Mouse (Mus musculus): ENCODE measurements around the gene Taf4. TPM values are rescaled to one million over a fixed set of nuclear protein-coding genes. Genes with fewer than 3 reads are reported as not detected.
A peak's percentile ranks its signal among the peaks of the same experiment; 100 is the strongest.

Taf4 gene
- total RNA-seq, 2 experiments from 2014 or later, result 22.1 to 28.4 TPM

- no peak for ATAC-seq (replicated peaks; ENCODE audit: low FRiP score, low TSS enrichment, poor library complexity, severe bottlenecking)
Measured at GRCm38 (mm10) chr2:179985695-179986094, 9.2 kb upstream of the Taf4 start.

GRCm38 (mm10) chr2:179984830-179985229, 8.4 kb upstream of the Taf4 start:
- ATAC-seq (replicated peaks; ENCODE audit: low FRiP score, low TSS enrichment, poor library complexity, severe bottlenecking), result no peak

- ATAC-seq (replicated peaks; ENCODE audit: low FRiP score, low TSS enrichment, poor library complexity, severe bottlenecking), result no peak
Measured at GRCm38 (mm10) chr2:179982715-179983114, 6.3 kb upstream of the Taf4 start.

DNA sequence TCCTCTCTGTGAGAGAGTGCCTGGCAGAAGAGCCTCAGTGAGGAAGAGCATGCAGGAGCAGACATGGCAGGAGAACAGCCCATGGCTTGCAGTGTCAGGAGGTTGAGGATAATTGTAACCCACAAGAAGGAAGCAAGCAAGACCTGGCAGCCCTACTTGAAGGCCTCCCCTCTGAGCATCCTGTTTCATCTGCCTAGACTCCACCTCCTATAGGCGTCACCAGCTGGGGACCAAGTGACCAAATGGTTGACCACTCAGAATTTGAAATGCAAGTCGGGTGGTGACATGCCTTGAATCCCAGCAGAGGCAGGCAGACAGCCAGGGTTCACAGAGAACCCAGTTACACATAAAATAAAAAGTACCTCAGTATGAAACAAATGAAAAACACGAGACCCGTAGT, 4.2 kb upstream of the Taf4 start:
- ATAC-seq (replicated peaks; ENCODE audit: low FRiP score, low TSS enrichment, poor library complexity, severe bottlenecking), result no peak

DNA sequence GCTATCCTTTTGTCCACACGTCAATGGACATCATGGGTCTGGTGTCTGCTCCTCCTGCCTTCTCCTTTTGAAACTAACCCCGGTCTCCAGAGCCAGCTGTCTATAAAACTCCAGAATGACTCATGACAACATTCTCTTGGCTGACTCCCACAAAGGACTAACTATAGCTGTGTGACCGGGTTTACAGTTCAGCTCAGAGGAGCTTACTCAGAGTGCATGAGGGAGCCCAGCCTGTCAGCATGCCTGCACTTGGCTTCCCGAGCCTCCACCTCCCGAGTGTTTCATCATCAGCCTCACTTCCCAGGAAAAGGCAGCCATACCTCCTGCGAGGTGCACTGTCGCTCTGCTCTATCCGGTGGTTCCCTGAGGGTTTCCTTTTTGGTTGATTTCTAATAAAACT, 3.4 kb upstream of the Taf4 start:
- no peak for ATAC-seq (replicated peaks; ENCODE audit: low FRiP score, low TSS enrichment, poor library complexity, severe bottlenecking)

DNA sequence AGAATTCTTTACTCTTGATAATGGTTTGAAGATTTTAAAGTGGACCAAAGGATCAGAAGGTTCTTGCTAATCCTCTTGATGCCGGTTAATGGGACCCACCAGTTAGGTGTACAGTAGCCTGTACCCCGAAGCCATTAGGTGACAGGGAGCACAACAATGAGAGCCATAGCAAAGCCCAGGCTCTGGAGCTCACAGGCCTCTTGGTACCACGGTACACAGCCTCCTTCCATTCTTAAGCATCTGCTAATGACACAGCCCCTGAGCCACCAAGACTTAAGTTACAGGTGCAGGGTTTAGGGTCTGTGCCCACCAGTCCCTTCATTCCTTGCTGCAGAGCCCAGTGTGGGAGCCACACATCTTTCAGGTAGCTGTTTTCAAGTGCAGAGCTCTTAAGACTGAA, 1.8 kb upstream of the Taf4 start:
- no peak for ATAC-seq (replicated peaks; ENCODE audit: low FRiP score, low TSS enrichment, poor library complexity, severe bottlenecking)

GRCm38 (mm10) chr2:179977344-179978025, 1.0 kb upstream of the Taf4 start:
- ATAC-seq (replicated peaks; ENCODE audit: low FRiP score, low TSS enrichment, poor library complexity, severe bottlenecking), result no peak

DNA sequence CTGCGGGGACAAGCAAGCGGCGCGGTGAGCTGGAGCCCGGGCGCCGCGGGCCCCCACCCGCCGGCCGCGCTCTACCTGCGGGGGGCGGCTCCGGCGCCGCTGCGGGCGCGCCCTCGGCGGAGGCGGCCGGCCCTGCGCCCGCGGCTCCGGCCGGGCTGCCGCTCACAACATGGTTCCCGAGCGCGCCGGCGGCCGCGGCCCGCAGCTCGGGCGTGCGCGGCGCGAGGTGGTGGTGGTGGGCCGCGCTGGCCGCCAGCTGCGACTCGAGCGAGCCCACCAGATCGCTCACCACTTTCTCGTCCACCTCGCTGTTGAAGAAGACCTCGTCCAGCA, 185 bp downstream of the Taf4 start:
- no peak for ATAC-seq (replicated peaks; ENCODE audit: low FRiP score, low TSS enrichment, poor library complexity, severe bottlenecking)

DNA sequence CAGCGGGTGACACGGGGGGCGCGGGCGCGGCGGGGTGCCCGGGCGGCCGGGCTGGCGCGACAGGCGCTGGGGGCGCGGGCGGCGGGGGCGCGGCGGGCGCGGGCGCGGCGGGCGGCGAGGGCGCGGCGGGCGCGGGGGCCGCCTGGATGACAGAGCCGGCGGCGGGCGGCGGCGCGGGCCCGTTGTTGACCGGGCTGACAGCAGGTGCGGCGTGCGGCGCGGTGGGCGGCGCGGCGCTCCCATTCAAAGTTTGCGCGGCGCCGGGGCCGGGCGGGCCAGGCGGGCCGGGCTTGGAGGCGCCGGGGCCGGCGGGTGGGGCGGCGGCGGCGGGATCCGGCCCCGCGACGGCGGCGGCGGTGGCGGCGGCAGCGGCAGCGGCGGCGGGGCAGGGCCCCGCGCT, 595 bp downstream of the Taf4 start:
- no peak for ATAC-seq (replicated peaks; ENCODE audit: low FRiP score, low TSS enrichment, poor library complexity, severe bottlenecking)

GRCm38 (mm10) chr2:179974651-179975471, 1.6 kb downstream of the Taf4 start:
- ATAC-seq (replicated peaks; ENCODE audit: low FRiP score, low TSS enrichment, poor library complexity, severe bottlenecking), result no peak; the same call in 1 of the 2 replicates

DNA sequence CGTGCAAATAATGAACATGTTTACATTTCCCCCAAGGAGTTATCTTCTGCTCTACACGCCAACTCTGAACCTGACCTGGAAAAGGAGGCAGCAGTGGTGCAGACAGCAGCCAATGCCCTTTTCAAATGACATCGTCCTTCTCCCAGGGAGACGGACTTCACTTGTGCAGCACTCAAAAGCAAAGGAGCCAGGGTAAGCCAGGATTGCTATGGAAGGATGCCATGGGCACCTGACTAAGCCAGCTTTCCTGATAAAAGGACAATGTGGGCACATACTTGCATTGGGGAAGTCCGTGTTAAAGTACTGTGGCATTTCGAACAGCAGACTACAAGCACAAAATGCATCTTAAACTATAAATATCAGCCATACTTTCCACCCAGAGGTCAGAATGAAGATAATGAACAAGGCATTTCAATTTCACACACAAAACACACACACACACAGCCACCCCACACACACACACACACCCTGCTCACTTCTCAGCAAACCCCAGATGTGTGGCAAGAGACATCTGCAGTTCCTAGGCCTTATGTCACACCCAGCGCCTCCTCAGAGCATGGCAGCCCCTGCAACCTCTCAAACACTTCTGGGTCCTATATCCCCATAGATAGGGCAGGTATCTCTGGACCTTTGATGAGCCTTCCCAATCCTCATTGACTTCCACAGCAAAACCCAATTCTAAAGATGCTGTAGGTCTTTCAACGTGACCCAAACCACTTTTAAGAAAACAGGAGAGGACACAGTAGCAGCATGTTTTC, 2.4 kb downstream of the Taf4 start:
- ATAC-seq (replicated peaks; ENCODE audit: low FRiP score, low TSS enrichment, poor library complexity, severe bottlenecking), result 0 out of 2 replicates have a peak, but pooled peaks have one; percentile 31

GRCm38 (mm10) chr2:179972406-179972805, 4.0 kb downstream of the Taf4 start:
- no peak for ATAC-seq (replicated peaks; ENCODE audit: low FRiP score, low TSS enrichment, poor library complexity, severe bottlenecking)

DNA sequence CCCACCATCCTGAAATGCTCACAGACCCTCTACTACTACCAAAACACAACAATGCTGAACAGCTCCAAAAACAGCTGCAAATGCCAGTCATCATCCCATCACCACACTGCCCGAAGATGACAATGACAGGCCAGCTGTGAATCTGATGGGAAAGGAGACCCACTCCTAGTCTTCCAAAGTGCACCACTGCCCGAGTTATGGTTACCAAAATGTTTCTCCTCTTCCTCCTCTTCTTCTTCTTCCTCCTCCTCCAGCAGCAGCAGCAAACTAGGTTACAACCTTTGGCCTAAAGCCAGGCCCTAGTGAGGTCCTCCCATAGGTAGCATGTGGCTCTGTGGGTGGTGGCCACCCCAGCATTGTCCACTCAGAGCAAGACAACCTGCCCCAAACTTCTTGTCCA, 4.6 kb downstream of the Taf4 start:
- ATAC-seq (replicated peaks; ENCODE audit: low FRiP score, low TSS enrichment, poor library complexity, severe bottlenecking), result no peak

- ATAC-seq (replicated peaks; ENCODE audit: low FRiP score, low TSS enrichment, poor library complexity, severe bottlenecking), result no peak
Measured at GRCm38 (mm10) chr2:179969137-179969536, 7.3 kb downstream of the Taf4 start.

GRCm38 (mm10) chr2:179967633-179968032, 8.8 kb downstream of the Taf4 start:
- no peak for ATAC-seq (replicated peaks; ENCODE audit: low FRiP score, low TSS enrichment, poor library complexity, severe bottlenecking)

GRCm38 (mm10) chr2:179961420-179961819, 15.0 kb downstream of the Taf4 start:
- ATAC-seq (replicated peaks; ENCODE audit: low FRiP score, low TSS enrichment, poor library complexity, severe bottlenecking), result no peak

DNA sequence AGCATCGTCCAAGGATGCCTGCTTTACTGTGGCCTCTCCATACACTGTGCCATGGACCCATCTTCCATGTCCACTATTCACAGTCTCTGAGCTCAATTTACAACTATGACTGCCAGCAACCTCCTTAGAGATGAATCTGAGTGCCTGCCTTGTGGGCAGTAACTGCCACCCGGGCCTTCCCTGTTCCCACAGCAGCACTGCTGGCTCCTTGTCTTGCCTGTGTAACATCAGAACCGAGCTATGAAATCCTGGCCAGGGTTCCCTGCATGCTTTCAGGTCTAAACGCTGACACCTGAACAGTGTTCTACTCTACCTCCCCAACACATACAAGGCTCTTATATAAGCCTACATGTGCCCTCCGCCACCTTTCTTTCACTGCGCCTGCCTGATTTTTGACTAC, 16.1 kb downstream of the Taf4 start:
- ATAC-seq (replicated peaks; ENCODE audit: low FRiP score, low TSS enrichment, poor library complexity, severe bottlenecking), result no peak

DNA sequence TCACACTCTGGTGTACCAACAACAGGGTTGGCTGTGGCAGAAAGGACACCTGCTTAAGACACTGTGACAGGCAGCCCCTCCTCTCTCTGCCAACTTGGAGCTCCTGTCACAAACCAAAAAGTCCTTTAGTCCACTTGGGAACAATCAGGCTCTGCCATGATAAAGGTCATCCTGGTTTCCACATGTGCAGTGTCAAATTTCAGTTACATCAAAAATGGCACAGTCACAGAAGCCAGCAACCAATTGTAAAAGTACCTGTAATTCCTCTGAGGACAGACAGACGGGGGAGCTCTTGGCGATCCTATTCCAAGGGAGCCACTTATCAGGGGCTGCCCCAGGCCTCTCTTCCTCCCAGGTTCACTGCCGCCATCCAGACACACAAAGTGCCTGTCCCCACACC, 17.1 kb downstream of the Taf4 start:
- ATAC-seq (replicated peaks; ENCODE audit: low FRiP score, low TSS enrichment, poor library complexity, severe bottlenecking), result no peak

DNA sequence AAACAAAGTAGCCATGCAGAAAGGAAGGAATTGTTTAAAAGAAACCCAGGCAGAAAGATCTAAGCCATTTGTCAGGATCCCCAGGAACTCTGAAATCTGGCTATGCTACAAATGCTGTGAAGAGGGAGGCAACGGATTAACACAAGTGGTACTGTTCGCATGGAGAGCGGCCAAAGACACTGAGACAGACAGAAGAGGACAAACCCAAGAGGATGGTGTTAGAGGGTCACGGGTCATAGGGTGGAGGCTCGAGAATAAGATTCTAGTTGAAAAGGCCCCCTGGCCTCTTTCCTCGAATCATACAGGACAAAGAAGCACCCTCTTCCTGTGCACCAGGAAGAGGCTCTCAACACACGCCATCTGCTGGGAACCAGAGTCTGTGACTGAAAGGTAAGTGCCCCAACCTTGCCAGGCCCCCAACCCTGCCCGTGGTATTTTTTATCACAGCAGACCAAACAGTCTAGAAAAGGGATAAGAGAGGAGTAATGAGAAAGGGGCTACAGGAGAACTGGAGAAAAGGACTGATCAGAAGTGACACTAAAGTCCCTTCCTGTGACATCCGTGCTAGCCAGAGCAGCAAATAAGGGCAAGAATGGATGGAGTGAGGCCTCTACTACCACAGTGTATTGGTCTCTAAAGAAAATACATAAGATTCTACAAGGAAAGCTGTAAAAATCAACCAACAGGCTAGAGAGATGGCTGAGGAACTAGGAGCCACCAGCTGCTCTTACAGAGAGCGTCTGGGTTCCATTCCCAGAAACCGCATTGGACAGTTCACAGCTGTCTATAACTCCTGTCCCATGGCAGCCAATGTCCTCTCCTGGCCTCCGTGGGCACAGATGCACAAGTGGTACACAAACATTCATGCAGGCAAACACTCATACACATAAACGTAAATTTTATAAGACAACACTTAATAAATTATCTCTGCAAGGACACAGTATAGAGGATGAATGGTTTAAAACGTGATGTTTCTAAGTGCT, 24.6 kb downstream of the Taf4 start:
- no peak for ATAC-seq (replicated peaks; ENCODE audit: low FRiP score, low TSS enrichment, poor library complexity, severe bottlenecking)

All from megakaryocyte-erythroid progenitor cell, adult 5-6 weeks (primary cell).